Mouse (Mus musculus) limb, embryonic 12.5 days (tissue): ENCODE results near the gene Slc25a35. TPM values are rescaled to one million over a fixed set of nuclear protein-coding genes. Genes with fewer than 3 reads are reported as not detected.

Source experiments
- ATAC-seq: fragments of 200-750 bp; cut with Nextera tagmentation; 2 replicates; pipeline ENCODE4 v1.8.0; 2017; ENCODE audit warnings: low read depth, moderate TSS enrichment; ENCODE audit not compliant: insufficient number of reproducible peaks, insufficient read depth, low FRiP score, low TSS enrichment
- H3K27ac ChIP-seq: fragments of 300-500 bp; sonication (generic); 2 replicates; pipeline ENCODE4 v1.5.1; 2016; ENCODE audit warnings: mild to moderate bottlenecking, moderate library complexity
- H3K27me3 ChIP-seq: fragments of 300-500 bp; sonication (generic); 2 replicates; pipeline ENCODE4 v1.6.1; 2016; ENCODE audit warnings: mild to moderate bottlenecking, moderate library complexity
- H3K36me3 ChIP-seq: fragments of 300-500 bp; sonication (generic); 2 replicates; pipeline ENCODE4 v1.6.1; 2016; ENCODE audit warnings: mild to moderate bottlenecking, moderate library complexity
- H3K4me1 ChIP-seq: fragments of 300-500 bp; sonication (generic); replicated peaks from 2 replicates; pipeline ENCODE4 v1.6.1; 2016
- H3K4me2 ChIP-seq: fragments of 300-500 bp; sonication (generic); 2 replicates; pipeline ENCODE4 v1.6.1; 2016; ENCODE audit warnings: mild to moderate bottlenecking, moderate library complexity
- H3K4me3 ChIP-seq: fragments of 300-500 bp; sonication (generic); replicated peaks from 2 replicates; pipeline ENCODE4 v1.5.1; 2016; ENCODE audit warnings: mild to moderate bottlenecking
- H3K9ac ChIP-seq: fragments of 300-500 bp; sonication (generic); replicated peaks from 2 replicates; pipeline ENCODE4 v1.6.1; 2016; ENCODE audit warnings: mild to moderate bottlenecking, moderate library complexity
- H3K9me3 ChIP-seq: fragments of 300-500 bp; sonication (generic); 2 replicates; pipeline ENCODE4 v1.6.1; 2016; ENCODE audit warnings: mild to moderate bottlenecking, moderate library complexity
- WGBS: fragments of 180-500 bp; shearing (Covaris S2); methylation state at CpG from one replicate; pipeline ENCODE4 v1.1.7; 2016; 5-methylcytosine and 5-hydroxymethylcytosine counted together
- polyA plus RNA-seq: library from polyadenylated mRNA; unstranded; fragments of >200 nt; fragmentation: Nextera tagmentation; extraction: Ambion mirVana; gene quantifications from 2 replicates; pipeline ENCODE4 v1.2.1, GENCODE M21; 2016

Gene Slc25a35
- polyA plus RNA-seq, 1 experiment from 2014 or later: 2.3 TPM

GRCm38 (mm10) chr11:68945245-68945644 is 22.7 kb upstream of the Slc25a35 start:
- WGBS: 75% methylated on average over 2 of the region's 2 CpGs
- H3K27ac ChIP-seq: no peak overlapping the region
- no peak overlapping the region for H3K9ac ChIP-seq
- H3K4me1 ChIP-seq: peaks cover 10% of the 10 kb centered on the region; the same call in 1 of the 2 replicates
- no peaks in the 10 kb centered on the region for H3K9me3 ChIP-seq
- no peak overlapping the region for H3K4me3 ChIP-seq
- H3K4me2 ChIP-seq: no peak overlapping the region
- ATAC-seq: no peak
- no peaks in the 10 kb centered on the region for H3K36me3 ChIP-seq
- H3K27me3 ChIP-seq: peaks cover 37% of the 10 kb centered on the region

GRCm38 (mm10) chr11:68946001-68946400 is 21.9 kb upstream of the Slc25a35 start:
- 82% methylated on average over 4 of the region's 4 CpGs for WGBS
- ATAC-seq: no peak

GRCm38 (mm10) chr11:68946806-68947440 is 21.0 kb upstream of the Slc25a35 start:
- H3K36me3 ChIP-seq: no peaks in the 10 kb centered on the region
- H3K27ac ChIP-seq: no peak overlapping the region
- H3K9ac ChIP-seq: 0 out of 2 replicates have a peak overlapping the region, but pooled peaks have one; percentile 18
- no peaks in the 10 kb centered on the region for H3K9me3 ChIP-seq
- H3K4me3 ChIP-seq: peak overlapping the region; percentile 19
- H3K4me1 ChIP-seq: 0 out of 2 replicates have a peak, but pooled peaks cover 6% of the 10 kb centered on the region
- peaks cover 49% of the 10 kb centered on the region for H3K27me3 ChIP-seq
- no peak for ATAC-seq
- 10% methylated on average over 16 of the region's 16 CpGs for WGBS
- peak overlapping the region; percentile 43 for H3K4me2 ChIP-seq

More at GRCm38 (mm10) chr11:68946001-68946400, 21.9 kb upstream of the Slc25a35 start:
- no peak overlapping the region for H3K4me3 ChIP-seq
- no peak overlapping the region for H3K9ac ChIP-seq
- H3K4me2 ChIP-seq: no peak overlapping the region
- no peaks in the 10 kb centered on the region for H3K9me3 ChIP-seq
- H3K27ac ChIP-seq: no peak overlapping the region
- H3K4me1 ChIP-seq: 0 out of 2 replicates have a peak, but pooled peaks cover 6% of the 10 kb centered on the region
- no peaks in the 10 kb centered on the region for H3K36me3 ChIP-seq
- peaks cover 40% of the 10 kb centered on the region for H3K27me3 ChIP-seq

- 8% methylated on average over 12 of the region's 12 CpGs for WGBS
- peak overlapping the region; percentile 19 for H3K4me3 ChIP-seq
Measured at GRCm38 (mm10) chr11:68947542-68947993, 20.4 kb upstream of the Slc25a35 start.

GRCm38 (mm10) chr11:68953903-68954302 is 14.0 kb upstream of the Slc25a35 start:
- ATAC-seq: no peak
- H3K9ac ChIP-seq: 0 out of 2 replicates have a peak overlapping the region, but pooled peaks have one; percentile 23

More at GRCm38 (mm10) chr11:68947542-68947993, 20.4 kb upstream of the Slc25a35 start:
- Histone ChIP-seq H3K27me3 (peaks cover 55% of the 10 kb centered on the region), H3K4me2 (peak overlapping the region; percentile 43), H3K36me3 (no peaks in the 10 kb centered on the region), H3K4me1 (0 out of 2 replicates have a peak, but pooled peaks cover 6% of the 10 kb centered on the region), H3K9ac (no peak overlapping the region; the same call in 1 of the 2 replicates), H3K9me3 (no peaks in the 10 kb centered on the region), H3K27ac (no peak overlapping the region)
- no peak for ATAC-seq

GRCm38 (mm10) chr11:68954408-68954807 is 13.5 kb upstream of the Slc25a35 start:
- Histone ChIP-seq H3K4me2 (peak overlapping the region; percentile 65), H3K9me3 (no peaks in the 10 kb centered on the region), H3K27ac (no peak overlapping the region), H3K27me3 (peaks cover 68% of the 10 kb centered on the region), H3K36me3 (no peaks in the 10 kb centered on the region), H3K4me1 (peaks cover 22% of the 10 kb centered on the region), H3K4me3 (peak overlapping the region; percentile 38), H3K9ac (peak overlapping the region; percentile 58)
- 1% methylated on average over 17 of the region's 17 CpGs for WGBS
- no peak for ATAC-seq

More at GRCm38 (mm10) chr11:68953903-68954302, 14.0 kb upstream of the Slc25a35 start:
- peak overlapping the region; percentile 65 for H3K4me2 ChIP-seq
- peak overlapping the region; percentile 38 for H3K4me3 ChIP-seq
- H3K27me3 ChIP-seq: peaks cover 71% of the 10 kb centered on the region
- H3K4me1 ChIP-seq: peaks cover 22% of the 10 kb centered on the region
- no peaks in the 10 kb centered on the region for H3K36me3 ChIP-seq
- no peaks in the 10 kb centered on the region for H3K9me3 ChIP-seq
- H3K27ac ChIP-seq: no peak overlapping the region
- WGBS: 9% methylated on average over 13 of the region's 13 CpGs

GRCm38 (mm10) chr11:68955473-68955872 is 12.5 kb upstream of the Slc25a35 start:
- WGBS: 72% methylated on average over 5 of the region's 5 CpGs
- no peak overlapping the region for H3K27ac ChIP-seq
- no peak for ATAC-seq
- H3K4me2 ChIP-seq: peak overlapping the region; percentile 65
- no peaks in the 10 kb centered on the region for H3K36me3 ChIP-seq
- 0 out of 2 replicates have a peak overlapping the region, but pooled peaks have one; percentile 58 for H3K9ac ChIP-seq
- H3K4me3 ChIP-seq: peak overlapping the region; percentile 38; the same call in 1 of the 2 replicates
- H3K9me3 ChIP-seq: no peaks in the 10 kb centered on the region
- H3K4me1 ChIP-seq: peaks cover 22% of the 10 kb centered on the region
- peaks cover 63% of the 10 kb centered on the region for H3K27me3 ChIP-seq

GRCm38 (mm10) chr11:68956107-68956506 is 11.8 kb upstream of the Slc25a35 start:
- Histone ChIP-seq H3K9ac (no peak overlapping the region), H3K4me2 (peak overlapping the region; percentile 27; the same call in 1 of the 2 replicates), H3K27me3 (peaks cover 59% of the 10 kb centered on the region), H3K4me3 (0 out of 2 replicates have a peak overlapping the region, but pooled peaks have one; percentile 15), H3K9me3 (no peaks in the 10 kb centered on the region), H3K4me1 (peaks cover 22% of the 10 kb centered on the region), H3K27ac (no peak overlapping the region), H3K36me3 (no peaks in the 10 kb centered on the region)
- ATAC-seq: no peak
- WGBS: 60% methylated on average over 3 of the region's 3 CpGs

GRCm38 (mm10) chr11:68956697-68957096 is 11.2 kb upstream of the Slc25a35 start:
- Histone ChIP-seq H3K36me3 (no peaks in the 10 kb centered on the region), H3K9ac (peak overlapping the region; percentile 37; the same call in 1 of the 2 replicates), H3K4me1 (peaks cover 22% of the 10 kb centered on the region), H3K4me2 (peak overlapping the region; percentile 27), H3K27ac (no peak overlapping the region), H3K9me3 (no peaks in the 10 kb centered on the region), H3K4me3 (0 out of 2 replicates have a peak overlapping the region, but pooled peaks have one; percentile 15), H3K27me3 (peaks cover 53% of the 10 kb centered on the region)
- WGBS: 29% methylated on average over 13 of the region's 13 CpGs
- no peak for ATAC-seq

GRCm38 (mm10) chr11:68957308-68957707 is 10.6 kb upstream of the Slc25a35 start, which contains the start of gene Arhgef15:
TSS of gene Arhgef15 (minus strand) at chr11:68957480.
- no peak for ATAC-seq
- peak within 1 kb of the TSS; percentile 27 for H3K4me2 ChIP-seq
- H3K36me3 ChIP-seq: no peaks in the 10 kb centered on the region
- 41% methylated on average over 8 of the region's 8 CpGs for WGBS
- peaks cover 48% of the 10 kb centered on the region for H3K27me3 ChIP-seq
- H3K9ac ChIP-seq: peak within 1 kb of the TSS; percentile 37; the same call in 1 of the 2 replicates
- peaks cover 22% of the 10 kb centered on the region for H3K4me1 ChIP-seq
- 0 out of 2 replicates have a peak within 1 kb of the TSS, but pooled peaks have one; percentile 15 for H3K4me3 ChIP-seq
- no peak within 1 kb of the TSS for H3K27ac ChIP-seq
- H3K9me3 ChIP-seq: no peaks in the 10 kb centered on the region

- H3K4me2 ChIP-seq: no peak overlapping the region
- peaks cover 42% of the 10 kb centered on the region for H3K27me3 ChIP-seq
- H3K27ac ChIP-seq: no peak overlapping the region
- H3K4me1 ChIP-seq: peaks cover 22% of the 10 kb centered on the region
- H3K9ac ChIP-seq: no peak overlapping the region
- no peaks in the 10 kb centered on the region for H3K36me3 ChIP-seq
- WGBS: 41% methylated on average over 1 of the region's 1 CpGs
- H3K4me3 ChIP-seq: no peak overlapping the region
- no peak for ATAC-seq
- no peaks in the 10 kb centered on the region for H3K9me3 ChIP-seq
Measured at GRCm38 (mm10) chr11:68957971-68958370, 10.0 kb upstream of the Slc25a35 start.
